Mouse (Mus musculus): ENCODE measurements at regions not wholly inside any gene's neighbourhood (a gene's known extent, or its start where the extent isn't known, plus 50 kb on each side); places are given as distances from the start of the nearest gene placed in this dataset.

GRCm38 (mm10) chr3:18868758-18869157, 759.7 kb downstream of the 1700064H15Rik start:
- TF ChIP-seq CTCF (IDR thresholded peaks at IDR 0.05; ENCODE audit: low read depth, low read length) (no peak), POLR2A (IDR thresholded peaks at IDR 0.05; ENCODE audit: borderline replicate concordance, low read depth, low read length) (no peak)

Data from bone marrow macrophage, adult 2 months (primary cell).